Mouse (Mus musculus) layer of hippocampus, adult 18-20 months (tissue): ENCODE measurements around the gene Awat2. TPM values are rescaled to one million over a fixed set of nuclear protein-coding genes. Genes with fewer than 3 reads are reported as not detected.
"Not testable (repeated sequence)": the region's sequence is repeated elsewhere in the genome, so short reads cannot be mapped to it uniquely, and the experiment has no call there.

ENCODE experiments used
- DNase-seq, 2 experiments: peaks; one replicate each; pipeline ENCODE4 v3.0.0; 2022; ENCODE audit warnings: low spot score in 2 of 2
- long read RNA-seq: library from polyadenylated mRNA; stranded (forward); transcript quantifications from one replicate; pipeline ENCODE4 v2.0.0, GENCODE M21; 2021
- microRNA-seq, 2 experiments: library from miRNA; unstranded; fragments of <30 nt; microRNA quantifications; one replicate each; pipeline ENCODE4 v1.2.0; 2021
- total RNA-seq, 2 experiments: library from RNA; stranded (reverse); gene quantifications; 2 replicates each; pipeline ENCODE4 v1.2.3; 2021

The Awat2 gene
- total RNA-seq = not detected
- long read RNA-seq = 0 reads

DNA sequence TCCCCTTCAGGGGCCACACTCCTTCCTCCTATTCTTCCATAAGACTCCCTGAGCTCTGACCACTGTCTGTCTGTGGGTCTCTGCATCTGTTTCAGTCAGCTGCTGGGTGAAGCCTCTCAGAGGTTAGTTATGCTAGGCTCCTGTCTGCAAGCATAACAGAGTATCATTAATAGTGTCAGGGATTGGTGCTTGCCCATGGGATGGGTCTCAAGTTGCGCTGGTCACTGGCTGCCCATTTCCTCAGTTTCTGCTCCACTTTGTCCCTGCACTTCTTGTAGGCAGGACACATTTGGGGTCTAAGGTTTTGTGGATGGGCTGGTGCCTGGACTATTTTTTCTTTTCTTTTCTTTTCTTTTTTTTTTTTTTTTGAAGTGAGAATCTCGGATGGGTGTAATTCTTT lies at the start of gene Awat2:
Gene Awat2 (minus strand): TSS at position 101 of the 400 bp plus-strand sequence.
- DNase-seq = not testable (repeated sequence)

DNA sequence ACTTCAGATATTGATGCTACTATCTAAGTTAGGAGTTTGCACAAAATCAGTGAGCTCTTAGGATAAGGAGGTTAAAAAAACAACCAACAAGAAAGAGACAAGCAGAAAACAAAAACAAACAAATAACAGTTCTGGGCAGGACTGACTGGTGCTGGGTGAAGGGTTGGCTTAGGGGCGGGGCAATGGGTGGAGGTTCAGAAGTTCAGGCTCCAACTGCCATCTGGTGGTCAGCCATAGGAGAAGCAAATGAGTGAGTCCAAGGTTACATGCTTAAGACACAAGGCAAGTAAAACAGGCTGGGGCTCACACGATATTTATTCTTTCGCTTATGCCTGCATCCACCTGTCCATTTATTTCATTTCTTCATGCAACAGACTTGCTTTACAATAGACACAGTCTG lies 37.8 kb upstream of the Awat2 start:
- peak; percentile 17 to 53 for DNase-seq

DNA sequence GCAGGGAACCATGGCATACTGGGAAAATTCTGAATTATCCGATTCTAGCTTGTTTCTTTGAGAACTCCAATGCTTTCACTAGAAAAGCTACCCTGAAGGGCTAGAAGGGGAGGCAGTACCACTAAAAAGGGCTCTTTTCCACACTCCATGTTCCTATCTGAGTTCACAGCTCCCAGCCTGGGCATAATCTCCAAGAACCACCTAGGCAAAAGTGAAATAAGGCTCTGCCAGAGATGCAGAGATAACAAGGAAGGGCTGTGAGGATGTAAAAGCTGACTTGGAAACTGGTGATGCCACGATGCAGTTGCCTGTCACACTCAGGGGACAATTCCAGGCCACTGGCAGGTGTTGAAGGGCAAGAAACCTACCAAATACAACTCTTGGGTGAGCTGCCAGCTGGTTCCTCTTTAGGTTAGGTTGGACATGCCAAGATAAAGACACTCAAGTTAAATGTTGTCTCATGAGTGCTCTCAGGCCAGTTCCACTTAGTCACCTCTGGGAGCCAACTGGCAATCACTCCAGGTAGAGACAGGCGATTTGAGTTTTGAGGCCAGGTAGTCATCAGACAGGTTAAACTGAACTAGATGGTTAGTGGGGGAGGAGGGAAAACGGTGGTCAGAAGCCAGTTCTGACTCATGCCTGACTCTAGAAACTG lies 33.2 kb upstream of the Awat2 start:
- no peak for DNase-seq

DNA sequence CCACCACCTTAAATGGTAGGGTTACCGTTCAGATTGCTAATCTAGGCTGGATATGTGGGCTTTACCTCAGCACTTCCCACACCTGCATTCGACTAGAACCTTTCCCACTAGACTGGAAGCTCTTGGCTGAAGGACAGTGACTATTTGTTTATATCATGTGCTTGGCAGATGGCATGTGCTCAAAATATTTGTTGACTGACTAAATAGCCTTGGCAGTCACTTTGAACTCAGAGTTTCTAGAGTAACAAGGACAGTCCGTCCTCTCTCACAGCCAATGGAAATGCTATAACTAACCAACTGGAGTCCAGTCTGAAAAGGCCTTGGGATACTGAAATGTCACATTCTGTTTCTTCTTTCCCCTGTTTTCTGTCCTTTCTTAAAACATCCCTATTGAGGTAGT lies 29.0 kb upstream of the Awat2 start:
- no peak for DNase-seq

DNA sequence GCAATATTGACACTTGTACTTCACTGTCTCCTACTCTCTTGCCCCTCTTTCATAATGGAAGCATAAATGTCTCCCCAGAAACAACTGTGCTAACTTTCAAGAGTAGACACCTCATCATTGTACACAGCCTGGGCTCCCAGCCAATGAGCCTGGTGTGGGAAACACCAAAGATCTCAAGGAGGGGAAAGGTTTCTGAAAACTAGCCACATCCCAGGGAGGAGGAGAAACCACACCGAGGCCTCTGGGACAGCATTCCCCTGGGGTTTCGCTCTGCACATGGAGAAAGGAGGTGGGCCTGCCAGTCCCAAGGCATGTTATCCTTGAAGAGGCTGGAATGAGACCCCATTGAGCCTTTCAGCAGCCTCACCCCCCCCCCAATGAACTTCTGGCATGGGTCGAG lies 27.6 kb upstream of the Awat2 start:
- no peak for DNase-seq

DNA sequence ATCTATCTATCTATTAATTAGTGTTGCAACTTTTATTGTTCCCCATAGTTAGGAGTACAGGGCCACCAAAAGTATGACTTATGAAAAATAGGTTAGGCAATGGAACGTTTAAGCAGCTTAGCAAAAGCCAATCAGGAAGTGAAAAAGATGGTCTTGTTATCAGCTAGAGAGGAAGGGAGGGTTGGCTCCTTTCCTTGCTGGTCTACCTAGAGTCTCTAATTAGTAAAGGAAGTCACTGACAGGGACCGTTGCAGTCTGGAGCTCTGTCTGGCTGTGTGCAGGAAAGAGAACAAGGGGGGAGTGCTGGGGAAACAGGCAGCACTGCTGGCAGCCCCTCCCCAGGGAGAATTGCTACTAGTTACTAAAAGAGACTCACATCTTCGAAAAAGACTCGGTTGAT lies 25.5 kb upstream of the Awat2 start:
- DNase-seq = no peak

DNA sequence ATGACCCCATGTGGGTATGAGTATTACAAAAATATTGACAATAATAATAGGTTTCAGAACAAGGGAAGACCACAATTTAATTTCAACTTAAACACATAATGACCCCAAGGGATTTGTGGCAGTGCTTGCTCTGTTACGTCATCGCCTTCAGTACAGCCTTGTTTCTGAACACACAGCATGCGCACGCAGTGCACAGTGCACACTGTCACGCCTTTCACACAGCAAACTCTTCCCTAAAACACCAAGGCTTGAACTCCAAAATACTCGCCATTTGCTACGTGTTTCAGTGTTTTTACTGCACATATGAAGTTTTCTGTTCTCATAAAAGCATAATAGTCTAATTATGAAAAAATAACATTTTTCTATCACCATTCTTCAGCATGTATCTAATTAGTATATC lies 1.0 kb upstream of the Awat2 start:
- DNase-seq = no peak

DNA sequence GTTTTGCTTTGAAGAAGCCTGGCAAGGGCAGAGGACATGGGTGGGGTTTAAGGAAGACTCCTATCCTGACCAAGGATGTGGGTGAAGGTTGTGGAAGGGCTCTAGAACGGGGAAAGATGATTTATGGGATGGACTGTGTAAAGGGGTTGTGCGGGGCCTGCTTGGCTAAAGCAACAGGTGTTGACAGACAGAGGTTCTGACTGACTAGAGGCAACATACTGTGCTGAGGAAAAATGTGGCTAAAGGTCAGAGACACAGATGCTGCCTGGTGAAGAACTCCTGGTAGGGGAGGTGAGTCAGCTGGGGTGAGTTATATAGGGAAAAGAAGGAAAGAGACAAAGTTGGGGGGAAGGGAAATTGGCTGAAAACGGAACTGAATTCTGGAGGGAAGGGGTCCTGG lies 10.2 kb downstream of the Awat2 start:
- DNase-seq = no peak

DNA sequence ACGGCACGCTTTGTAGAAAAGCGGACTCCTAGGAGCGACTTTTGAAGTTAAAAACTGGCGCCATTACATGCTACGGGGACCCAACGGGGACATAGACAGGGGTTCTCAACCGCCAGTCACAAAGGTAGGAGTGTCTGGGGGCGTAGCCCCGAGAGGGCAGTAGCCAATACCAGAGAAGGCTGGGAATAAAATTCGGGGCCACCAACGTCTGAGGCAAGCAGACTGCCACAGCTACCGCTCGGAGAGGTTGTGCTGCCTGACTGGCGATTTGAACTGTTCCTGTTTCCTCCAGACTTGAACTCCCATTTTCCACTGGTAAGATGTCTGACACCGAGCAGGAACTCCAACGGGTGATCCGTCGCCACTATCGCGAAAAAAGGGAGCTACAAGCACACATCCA lies 13.8 kb downstream of the Awat2 start, which contains the start of gene Otud6a:
Gene Otud6a (plus strand): TSS at position 321 of the 400 bp plus-strand sequence.
- DNase-seq = no peak

DNA sequence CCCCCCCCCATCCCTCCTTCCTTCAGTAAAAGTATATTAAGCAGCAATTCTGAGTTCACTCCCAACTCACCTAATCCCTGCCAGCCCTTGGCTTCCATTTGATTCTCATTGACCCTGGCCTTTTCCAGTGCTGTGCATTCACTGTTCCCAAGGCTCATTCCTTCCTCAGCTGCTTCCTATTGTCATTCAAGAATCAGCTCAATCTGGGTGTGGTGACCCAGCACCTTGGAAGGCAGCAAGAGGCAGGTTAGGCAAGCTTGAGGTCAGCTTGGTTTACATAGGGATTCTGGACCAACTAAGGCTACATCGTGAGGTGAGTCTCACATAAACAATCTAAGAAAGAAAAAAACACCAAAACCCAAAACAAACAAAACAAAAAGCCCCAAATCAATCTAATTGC lies 33.3 kb downstream of the Awat2 start:
- DNase-seq = no peak

DNA sequence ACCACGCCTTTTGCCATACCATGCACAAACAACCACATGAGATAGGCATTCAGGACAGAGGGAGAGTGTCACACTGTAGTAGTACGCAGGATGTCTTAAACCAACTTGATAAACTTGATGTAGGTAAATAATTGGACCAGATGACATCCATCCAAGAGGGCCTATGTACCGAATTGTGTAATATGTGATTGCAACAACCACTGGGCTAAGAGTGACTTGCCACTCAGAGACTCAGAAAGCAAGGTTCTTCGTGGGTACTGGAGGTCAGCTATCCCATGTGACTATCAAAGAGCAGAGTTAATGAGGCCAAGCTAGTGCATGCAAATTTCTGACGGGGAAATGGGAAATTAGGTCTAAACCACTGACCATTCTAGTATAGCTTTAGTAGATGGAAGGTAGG lies 40.9 kb downstream of the Awat2 start:
- no peak for DNase-seq

DNA sequence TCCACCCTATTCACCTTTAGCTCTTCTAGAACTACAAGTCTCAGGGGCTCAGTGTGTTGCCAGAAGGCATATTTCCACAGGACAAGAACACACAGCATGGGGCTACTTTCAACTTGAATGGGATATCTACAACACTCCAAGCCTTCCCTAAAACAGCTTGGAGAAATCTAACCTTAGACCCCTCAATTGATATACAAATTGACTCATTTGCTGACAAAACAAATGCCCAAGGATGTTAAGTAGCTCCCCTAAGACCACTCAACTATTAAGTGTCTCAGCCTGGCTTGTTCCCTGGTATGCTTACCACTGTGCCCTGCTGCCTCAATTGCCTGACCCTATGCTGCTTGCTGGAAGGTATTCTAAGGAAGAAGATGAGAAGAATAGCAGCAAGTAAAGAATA lies 41.6 kb downstream of the Awat2 start:
- DNase-seq = no peak

DNA sequence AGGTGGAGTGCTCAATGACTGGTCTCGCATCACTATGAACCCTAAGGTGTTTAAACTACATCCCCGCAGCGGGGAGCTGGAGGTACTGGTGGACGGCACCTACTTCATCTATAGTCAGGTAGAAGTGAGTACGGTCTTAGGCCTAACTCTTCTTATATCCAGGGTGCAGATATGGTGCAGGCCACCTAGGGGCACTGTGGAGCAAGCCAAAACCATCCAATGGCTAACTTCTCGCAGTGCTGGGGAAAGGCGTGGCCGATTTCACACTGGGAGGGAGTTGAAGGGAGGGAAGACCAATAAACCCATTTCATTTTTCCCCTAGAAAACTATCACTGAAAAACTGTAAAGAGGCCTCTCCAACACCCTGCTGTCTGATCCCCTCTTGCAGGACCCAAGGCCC lies 47.5 kb downstream of the Awat2 start:
- peak in 1 of 2 experiments; percentile 2 for DNase-seq

DNA sequence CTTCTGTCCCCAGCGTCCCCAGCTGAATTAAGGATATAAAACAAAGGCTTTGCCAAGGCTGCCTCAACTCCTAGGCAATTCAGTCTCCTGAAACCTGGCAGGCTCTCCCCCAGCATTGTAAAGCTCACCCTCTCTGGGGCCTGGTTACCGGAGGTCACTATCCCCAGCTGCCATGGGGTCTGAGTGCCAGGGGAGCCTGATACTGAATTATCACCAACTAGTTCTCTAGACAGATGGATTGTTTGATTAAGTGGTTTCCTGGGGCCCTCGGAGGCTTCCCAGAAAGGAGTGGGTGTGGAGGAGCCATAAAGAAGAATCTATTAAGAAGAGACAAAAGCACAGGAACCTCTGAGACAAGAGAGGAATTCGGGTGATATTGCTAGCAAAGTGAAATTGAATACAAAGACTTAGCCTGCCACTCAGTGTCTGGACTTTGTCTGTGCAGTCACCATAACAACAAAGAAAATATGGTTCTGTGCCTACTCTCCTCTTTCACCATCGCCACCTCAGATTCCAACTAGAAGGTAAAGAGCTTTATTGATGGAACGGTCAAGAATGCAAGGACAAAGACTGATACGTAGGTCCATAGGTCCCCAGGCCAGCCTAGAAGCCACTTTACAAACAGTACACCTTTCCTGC lies 48.2 kb downstream of the Awat2 start:
- DNase-seq = peak in 1 of 2 experiments; percentile 5

DNA sequence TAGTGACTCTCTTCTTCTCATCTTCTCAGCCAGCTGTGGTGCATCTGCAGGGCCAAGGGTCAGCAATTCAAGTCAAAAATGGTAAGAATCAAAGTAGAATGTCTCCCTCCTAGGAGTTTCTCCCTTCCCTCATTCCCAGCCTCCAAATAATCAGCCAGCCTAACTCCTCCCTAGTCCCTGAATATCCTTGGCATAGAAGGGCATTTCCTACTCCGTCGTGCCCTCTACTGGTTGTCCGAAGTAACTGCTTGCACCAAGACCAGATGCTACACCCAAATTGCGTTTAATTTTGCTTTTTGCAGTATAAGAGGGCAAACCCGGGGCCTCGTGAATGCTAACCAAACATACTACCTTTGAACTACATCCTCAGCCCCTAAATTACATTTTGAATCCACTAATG lies 50.2 kb downstream of the Awat2 start:
- DNase-seq = peak; percentile 11 to 12

DNA sequence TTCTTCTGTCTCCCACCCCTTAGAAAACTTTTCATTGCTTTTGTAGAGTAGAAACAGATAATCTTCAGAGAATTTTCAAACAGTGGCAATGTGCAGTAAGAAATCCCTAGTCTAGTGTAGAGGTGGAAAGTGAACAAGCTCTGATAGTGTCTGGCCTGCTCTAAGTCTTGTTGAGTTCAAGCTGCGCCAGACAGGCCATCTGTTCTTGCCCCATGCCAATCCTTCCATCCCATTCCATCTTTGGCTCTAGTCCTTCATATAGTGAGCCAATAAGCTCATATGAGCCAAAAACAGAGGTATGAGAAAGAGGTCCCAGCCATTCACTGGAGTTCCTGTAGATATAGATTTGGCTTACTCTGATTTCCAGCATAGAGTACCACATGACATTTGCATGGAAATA lies 52.6 kb downstream of the Awat2 start:
- DNase-seq = no peak

DNA sequence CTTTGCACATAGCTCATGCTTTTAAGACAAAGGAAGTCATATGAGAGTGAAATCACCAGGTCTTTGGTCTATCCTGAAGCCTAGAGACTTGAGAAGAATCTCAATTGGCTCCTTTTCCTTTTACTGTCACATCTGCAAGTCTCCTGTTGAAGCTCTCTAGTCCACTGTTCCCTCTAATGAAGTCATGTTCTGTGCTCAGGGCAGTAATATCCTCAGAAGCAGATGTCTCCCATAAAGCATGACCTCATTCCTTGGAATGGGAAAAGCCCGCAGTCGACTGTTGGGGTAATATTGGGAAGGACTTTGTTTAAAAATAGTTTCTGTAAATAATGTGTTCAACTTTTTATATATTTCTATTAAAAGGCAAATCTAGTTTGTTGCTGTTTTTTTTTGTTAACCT lies 85.5 kb downstream of the Awat2 start:
- DNase-seq = no peak

Small RNAs within 50 kb of the gene (microRNA-seq; reads per million reads assigned to microRNA genes)
- gene Mir676 = 1,605 to 2,523 reads per million in 2 experiments

Other genes starting within 250 kb of the Awat2 start
- not detected for gene Otud6a, start 13.7 kb downstream of the Awat2 start, total RNA-seq
- gene Igbp1, start 51.6 kb upstream of the Awat2 start, total RNA-seq = 10 to 100 TPM; 38.1 to 39.6 TPM
- gene Dgat2l6, start 82.1 kb upstream of the Awat2 start, total RNA-seq = under 1 TPM; 0.43 to 0.45 TPM
- not detected for gene Awat1, start 129.5 kb upstream of the Awat2 start, total RNA-seq
- under 1 TPM in 1 of 2 experiments, not detected in 1; 0.07 TPM for gene P2ry4, start 152.2 kb upstream of the Awat2 start, total RNA-seq
- under 1 TPM; 0.84 to 0.92 TPM for gene Arr3, start 162.8 kb upstream of the Awat2 start, total RNA-seq
- gene Kif4, start 183.0 kb upstream of the Awat2 start, total RNA-seq = under 1 TPM; 0.43 to 0.50 TPM
- 10 to 100 TPM; 41.6 to 43.5 TPM for gene Pdzd11, start 183.9 kb upstream of the Awat2 start, total RNA-seq